Mouse (Mus musculus) intestine, embryonic 16.5 days (tissue): ENCODE measurements around the gene Nkap. TPM values are rescaled to one million over a fixed set of nuclear protein-coding genes. Genes with fewer than 3 reads are reported as not detected.
A peak's percentile ranks its signal among the peaks of the same experiment; 100 is the strongest.
"Not testable (repeated sequence)": the region's sequence is repeated elsewhere in the genome, so short reads cannot be mapped to it uniquely, and the experiment has no call there.

Experiments used
- ATAC-seq: fragments of 200-750 bp; cut with Nextera tagmentation; 2 replicates; pipeline ENCODE4 v1.8.0; 2017; ENCODE audit warnings: moderate TSS enrichment, moderate library complexity
- H3K27ac ChIP-seq: fragments of 300-500 bp; sonication (generic); 2 replicates; pipeline ENCODE4 v1.5.1; 2014; ENCODE audit warnings: mild to moderate bottlenecking, low read length
- H3K27me3 ChIP-seq: fragments of 300-500 bp; sonication (generic); replicated peaks from 2 replicates; pipeline ENCODE4 v1.6.1; 2014; ENCODE audit warnings: low read length, control low read depth, mixed read lengths; ENCODE audit not compliant: control insufficient read depth, insufficient read depth
- H3K36me3 ChIP-seq: fragments of 300-500 bp; sonication (generic); 2 replicates; pipeline ENCODE4 v1.6.1; 2014; ENCODE audit warnings: low read length, control low read depth; ENCODE audit not compliant: control insufficient read depth, insufficient read depth
- H3K4me1 ChIP-seq: fragments of 300-500 bp; sonication (generic); 2 replicates; pipeline ENCODE4 v1.6.1; 2014; ENCODE audit warnings: low read length, control low read depth, mixed read lengths; ENCODE audit not compliant: control insufficient read depth, insufficient read depth
- H3K4me2 ChIP-seq: fragments of 300-500 bp; sonication (generic); 2 replicates; pipeline ENCODE4 v1.6.1; 2014; ENCODE audit warnings: low read depth, low read length, control low read depth
- H3K4me3 ChIP-seq: fragments of 300-500 bp; sonication (generic); 2 replicates; pipeline ENCODE4 v1.5.1; 2014; ENCODE audit warnings: mild to moderate bottlenecking, low read length
- H3K9ac ChIP-seq: fragments of 300-500 bp; sonication (generic); 2 replicates; pipeline ENCODE4 v1.6.1; 2014; ENCODE audit warnings: low read depth, low read length
- H3K9me3 ChIP-seq: fragments of 300-500 bp; sonication (generic); 2 replicates; pipeline ENCODE4 v1.6.1; 2016; ENCODE audit warnings: low read length, control low read depth; ENCODE audit not compliant: control insufficient read depth
- WGBS: fragments of 180-500 bp; shearing (Covaris S2); extraction: QIAGEN DNeasy Blood & Tissue Kit; methylation state at CpG from one replicate; pipeline ENCODE4 v1.1.7; 2014; 5-methylcytosine and 5-hydroxymethylcytosine counted together
- polyA plus RNA-seq: library from polyadenylated mRNA; unstranded; fragments of >200 nt; fragmentation: Nextera tagmentation; extraction: Ambion mirVana; gene quantifications from 2 replicates; pipeline ENCODE4 v1.2.1, GENCODE M21; 2015

Nkap gene
- polyA plus RNA-seq, 1 experiment from 2014 or later: 10.9 TPM

GRCm38 (mm10) chrX:37141732-37142131 is 15.1 kb downstream of the Nkap start:
- H3K9me3 ChIP-seq: no peaks in the 10 kb centered on the region
- H3K36me3 ChIP-seq: no peaks in the 10 kb centered on the region
- no peaks in the 10 kb centered on the region for H3K4me1 ChIP-seq
- no peak overlapping the region for H3K4me2 ChIP-seq
- no peak for ATAC-seq
- no peaks in the 10 kb centered on the region for H3K27me3 ChIP-seq
- H3K27ac ChIP-seq: no peak overlapping the region
- no peak overlapping the region for H3K4me3 ChIP-seq
- H3K9ac ChIP-seq: no peak overlapping the region
- WGBS: 86% methylated on average over 3 of the region's 3 CpGs

GRCm38 (mm10) chrX:37144498-37144897 is 17.9 kb downstream of the Nkap start:
- not testable (repeated sequence) for H3K9ac ChIP-seq, H3K27ac ChIP-seq, H3K27me3 ChIP-seq, H3K9me3 ChIP-seq, ATAC-seq, H3K36me3 ChIP-seq, H3K4me2 ChIP-seq, H3K4me1 ChIP-seq, H3K4me3 ChIP-seq
- WGBS: 71% methylated on average over 1 of the region's 4 CpGs

- H3K4me1 ChIP-seq: no peaks in the 10 kb centered on the region
- H3K27ac ChIP-seq: no peak overlapping the region
- H3K4me3 ChIP-seq: no peak overlapping the region
- WGBS: 98% methylated on average over 2 of the region's 2 CpGs
- H3K27me3 ChIP-seq: no peaks in the 10 kb centered on the region
- H3K9me3 ChIP-seq: no peaks in the 10 kb centered on the region
- no peak overlapping the region for H3K4me2 ChIP-seq
- ATAC-seq: no peak
- no peak overlapping the region for H3K9ac ChIP-seq
- no peaks in the 10 kb centered on the region for H3K36me3 ChIP-seq
These were observed 18.4 kb downstream of the Nkap start for GRCm38 (mm10) chrX:37144954-37145353.

- Histone ChIP-seq H3K36me3 (no peaks in the 10 kb centered on the region), H3K4me2 (no peak overlapping the region), H3K27me3 (no peaks in the 10 kb centered on the region), H3K4me1 (no peaks in the 10 kb centered on the region), H3K9me3 (no peaks in the 10 kb centered on the region), H3K9ac (no peak overlapping the region), H3K4me3 (no peak overlapping the region), H3K27ac (no peak overlapping the region)
- 64% methylated on average over 4 of the region's 4 CpGs for WGBS
- no peak for ATAC-seq
These were observed 31.2 kb downstream of the Nkap start for GRCm38 (mm10) chrX:37157839-37158238.

GRCm38 (mm10) chrX:37161169-37161568 is 34.6 kb downstream of the Nkap start:
- no peak for ATAC-seq
- no peak overlapping the region for H3K4me2 ChIP-seq
- H3K27ac ChIP-seq: no peak overlapping the region
- no peaks in the 10 kb centered on the region for H3K36me3 ChIP-seq
- no peaks in the 10 kb centered on the region for H3K27me3 ChIP-seq
- H3K9ac ChIP-seq: no peak overlapping the region
- 71% methylated on average over 10 of the region's 10 CpGs for WGBS
- H3K4me1 ChIP-seq: no peaks in the 10 kb centered on the region
- H3K9me3 ChIP-seq: no peaks in the 10 kb centered on the region
- H3K4me3 ChIP-seq: no peak overlapping the region

GRCm38 (mm10) chrX:37163115-37163514 is 36.5 kb downstream of the Nkap start:
- H3K4me2 ChIP-seq: no peak overlapping the region
- no peak overlapping the region for H3K27ac ChIP-seq
- no peak for ATAC-seq
- H3K4me3 ChIP-seq: no peak overlapping the region
- no peaks in the 10 kb centered on the region for H3K9me3 ChIP-seq
- no peaks in the 10 kb centered on the region for H3K36me3 ChIP-seq
- H3K4me1 ChIP-seq: no peaks in the 10 kb centered on the region
- no peaks in the 10 kb centered on the region for H3K27me3 ChIP-seq
- no peak overlapping the region for H3K9ac ChIP-seq
- WGBS: 76% methylated on average over 18 of the region's 18 CpGs

GRCm38 (mm10) chrX:37167085-37167484 is 40.5 kb downstream of the Nkap start:
- Histone ChIP-seq H3K4me3 (no peak overlapping the region), H3K4me1 (no peaks in the 10 kb centered on the region), H3K36me3 (no peaks in the 10 kb centered on the region), H3K27me3 (no peaks in the 10 kb centered on the region), H3K9me3 (no peaks in the 10 kb centered on the region), H3K4me2 (no peak overlapping the region), H3K27ac (no peak overlapping the region), H3K9ac (no peak overlapping the region)
- 27% methylated on average over 3 of the region's 3 CpGs for WGBS
- no peak for ATAC-seq

GRCm38 (mm10) chrX:37168742-37169141 is 42.1 kb downstream of the Nkap start, which contains the start of gene Akap14:
Akap14 (minus strand) TSS chrX:37168842.
- H3K4me1 ChIP-seq: no peaks in the 10 kb centered on the region
- WGBS: 48% methylated on average over 5 of the region's 5 CpGs
- H3K4me3 ChIP-seq: no peak within 1 kb of the TSS
- H3K36me3 ChIP-seq: no peaks in the 10 kb centered on the region
- H3K9ac ChIP-seq: no peak within 1 kb of the TSS
- no peak for ATAC-seq
- no peak within 1 kb of the TSS for H3K27ac ChIP-seq
- no peaks in the 10 kb centered on the region for H3K9me3 ChIP-seq
- H3K27me3 ChIP-seq: no peaks in the 10 kb centered on the region
- no peak within 1 kb of the TSS for H3K4me2 ChIP-seq

- H3K9me3 ChIP-seq, H3K9ac ChIP-seq, H3K4me2 ChIP-seq, H3K4me3 ChIP-seq, H3K4me1 ChIP-seq, H3K27ac ChIP-seq, ATAC-seq, H3K27me3 ChIP-seq, H3K36me3 ChIP-seq: not testable (repeated sequence)
- 67% methylated on average over 7 of the region's 8 CpGs for WGBS
These were observed 57.8 kb downstream of the Nkap start for GRCm38 (mm10) chrX:37184401-37184800.

GRCm38 (mm10) chrX:37190755-37191104 is 64.1 kb downstream of the Nkap start:
- Histone ChIP-seq H3K36me3 (no peaks in the 10 kb centered on the region), H3K4me1 (no peaks in the 10 kb centered on the region), H3K27me3 (no peaks in the 10 kb centered on the region), H3K27ac (no peak overlapping the region), H3K9ac (peak overlapping the region; percentile 67), H3K4me2 (peak overlapping the region; percentile 56), H3K4me3 (peak overlapping the region; percentile 62), H3K9me3 (no peaks in the 10 kb centered on the region)
- ATAC-seq: no peak
- WGBS: 17% methylated on average over 18 of the region's 20 CpGs
